Mouse (Mus musculus) heart, adult 2 months (tissue): Measurements from ENCODE around the gene Wscd1.

ENCODE experiments used
- CTCF ChIP-seq: fragments of 200-600 bp; IDR thresholded peaks from 2 replicates; pipeline ENCODE4 v1.8.1; 2022; ENCODE audit warnings: antibody characterized with exemption, mild to moderate bottlenecking, moderate library complexity
- EP300 ChIP-seq: fragments of 200-500 bp; IDR thresholded peaks from 2 replicates; pipeline ENCODE4 v1.6.1; 2011; ENCODE audit warnings: low read depth, low read length, control low read depth; ENCODE audit not compliant: insufficient read depth
- POLR2A ChIP-seq: fragments of 200-500 bp; IDR thresholded peaks from 2 replicates; pipeline ENCODE4 v1.6.1; 2011; ENCODE audit warnings: mild to moderate bottlenecking, low read depth, low read length, control low read depth; ENCODE audit not compliant: insufficient read depth

DNA sequence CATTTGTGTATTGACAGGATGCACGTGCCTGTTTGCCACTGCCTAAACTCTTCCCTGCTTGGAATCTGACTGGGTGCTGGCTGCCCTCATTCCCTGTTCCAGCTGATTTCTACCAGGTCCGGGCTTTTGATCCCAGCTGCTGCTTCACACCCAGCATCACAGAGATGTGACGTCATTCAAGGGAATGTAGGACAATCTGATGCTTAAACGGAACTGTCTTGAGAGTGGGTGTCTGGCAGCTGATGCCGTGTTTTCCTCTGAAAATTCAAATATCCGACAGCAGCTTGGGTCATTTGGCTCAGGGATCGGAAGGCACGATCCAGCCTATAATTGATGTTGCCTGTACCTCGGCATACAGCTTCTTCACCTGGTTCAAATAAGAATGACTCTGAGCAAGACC is 70.2 kb downstream of the Wscd1 start:
- TF ChIP-seq CTCF (no peak), EP300 (no peak), POLR2A (no peak)
